22 mouse cellular contexts compared by ENCODE assay signal in the genomic region with DNA sequence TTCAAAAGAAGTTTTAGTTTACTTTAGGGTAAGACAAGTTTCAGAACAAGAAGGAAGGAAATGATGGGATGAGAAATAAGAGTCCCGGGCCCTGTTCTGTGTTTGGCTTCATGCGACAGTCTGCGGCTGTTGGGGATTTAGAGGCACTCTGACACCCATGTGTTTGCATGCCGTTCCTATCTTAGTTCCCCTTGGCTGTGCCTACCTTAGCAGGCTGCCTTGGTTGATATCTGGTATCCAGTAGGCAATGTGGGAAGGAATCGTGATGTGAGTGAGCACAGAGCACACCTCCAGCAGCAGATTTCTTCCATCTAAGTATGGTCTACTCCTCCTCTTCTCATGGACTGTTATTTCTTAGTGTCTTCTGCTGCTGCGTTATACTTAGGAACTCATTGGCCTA.
DNase-seq lines count a peak whose midpoint lies in the region; ATAC-seq and TF ChIP-seq lines count a peak whose summit lies in the region.
"Had no signal": no experiment of that assay in that cellular context is flagged by ENCODE, and none has a peak within 500 bp of the region (broad histone marks: within the 10 kb centered on the region; RNA-seq: fewer than 3 reads in every experiment).

No protein-coding gene starts in this region.

- TF ChIP-seq POLR2A in cortical plate, adult 2 months (IDR thresholded peaks at IDR 0.05; ENCODE audit: extremely low read depth, insufficient read depth, low read length): no peak

- peak; percentile 51 for DNase-seq in heart, adult 11 months
- no peak for DNase-seq in heart, adult 9 months (ENCODE audit: low spot score in 2 of 2)
- peak; percentile 59 for DNase-seq in brain, adult 2 months (ENCODE audit: low read depth, low spot score)
- DNase-seq in urinary bladder, postnatal 36 days (ENCODE audit: low spot score in 2 of 2): no peak
- DNase-seq in left cerebral cortex, adult 18-20 months (ENCODE audit: low spot score in 2 of 2): no peak
- DNase-seq: adrenal gland, adult 2 months; adrenal gland, postnatal 10 days; adrenal gland, postnatal 25 days; cerebellum, adult 11-12 months; cerebellum, adult 2 months; cerebellum, adult 9-10 months; cerebellum, postnatal 10 days; cerebellum, postnatal 25 days had no signal

- 0 out of 2 replicates have a peak overlapping the region, but pooled peaks have one; percentile 25 for H3K27ac ChIP-seq in cortical plate, adult 2 months (ENCODE audit: insufficient read depth, low read length)
- H3K27ac ChIP-seq: embryonic facial prominence, embryonic 10.5 days; embryonic facial prominence, embryonic 12.5 days; forebrain, embryonic 10.5 days; forebrain, embryonic 12.5 days had no signal

- H3K4me3 ChIP-seq in cortical plate, adult 2 months (ENCODE audit: insufficient read depth, low read length): no peak overlapping the region
- H3K4me3 ChIP-seq: embryonic facial prominence, embryonic 10.5 days; embryonic facial prominence, embryonic 12.5 days; erythroblast, embryonic 14.5 days; forebrain, embryonic 10.5 days; forebrain, embryonic 12.5 days had no signal

- ATAC-seq in megakaryocyte progenitor cell, adult 5-6 weeks (replicated peaks; ENCODE audit: poor library complexity): 0 out of 2 replicates have a peak, but pooled peaks have one; percentile 4
- ATAC-seq: forebrain, embryonic 14.5 days; forebrain, embryonic 16.5 days had no signal

- H3K4me1 ChIP-seq in cortical plate, adult 2 months (ENCODE audit: control insufficient read depth, insufficient read depth, low read length): peaks cover 2% of the 10 kb centered on the region; the same call in 1 of the 2 replicates
- H3K4me1 ChIP-seq: embryonic facial prominence, embryonic 10.5 days; embryonic facial prominence, embryonic 12.5 days; forebrain, embryonic 10.5 days; forebrain, embryonic 12.5 days had no signal

- no peak for TF ChIP-seq CTCF in cortical plate, adult 2 months (IDR thresholded peaks at IDR 0.05; ENCODE audit: extremely low read depth, insufficient read depth, low read length)

Comparison
In these comparisons a context has a peak if more than half of its experiments do, and no peak if none do; other contexts are left out.
1. DNase-seq: peak in heart, adult 11 months (single experiment) and brain, adult 2 months (single experiment); none in heart, adult 9 months (0 of 2), urinary bladder, postnatal 36 days (0 of 2) and left cerebral cortex, adult 18-20 months (0 of 2).